Mouse (Mus musculus): ENCODE measurements around the gene Cd2. TPM values are rescaled to one million over a fixed set of nuclear protein-coding genes. Genes with fewer than 3 reads are reported as not detected.

Gene Cd2
- polyA plus RNA-seq, 1 experiment from 2014 or later, result not detected

DNA sequence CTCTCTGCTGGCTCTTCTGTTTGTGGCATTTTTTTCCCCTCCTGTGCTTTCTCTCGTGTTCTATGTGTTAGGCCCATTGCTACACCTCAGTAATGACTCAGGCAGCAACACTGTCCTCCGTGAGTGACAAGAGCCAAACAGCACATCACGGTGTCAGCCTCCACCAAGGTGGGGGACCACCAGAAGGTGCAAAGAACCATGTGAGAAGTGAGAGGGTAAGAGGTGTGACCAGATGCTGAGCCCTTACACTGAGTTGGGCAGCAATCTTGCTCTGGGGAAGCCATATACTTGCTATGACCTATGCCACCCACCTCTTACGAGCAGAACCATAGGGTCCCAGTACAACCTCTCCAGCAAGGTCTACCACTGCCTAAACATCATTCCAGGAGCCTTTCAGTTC lies 9.9 kb downstream of the Cd2 start:
- H3K9me3 ChIP-seq, result no peaks in the 10 kb centered on the region
- WGBS, result 87% methylated on average over 4 of the region's 4 CpGs

GRCm38 (mm10) chr3:101276501-101277320 lies 11.0 kb downstream of the Cd2 start:
- Histone ChIP-seq H3K36me3 (replicated peaks) (no peaks in the 10 kb centered on the region), H3K4me1 (peaks cover 21% of the 10 kb centered on the region), H3K27me3 (replicated peaks; ENCODE audit: low read depth, poor library complexity, severe bottlenecking) (no peaks in the 10 kb centered on the region), H3K27ac (replicated peaks) (no peak overlapping the region), H3K9me3 (no peaks in the 10 kb centered on the region), H3K4me3 (no peak overlapping the region)
- WGBS, result 77% methylated on average over 12 of the region's 12 CpGs
- DNase-seq (ENCODE audit: low spot score), result no peak

More for the DNA sequence above, 9.9 kb downstream of the Cd2 start:
- Histone ChIP-seq H3K27ac (replicated peaks) (no peak overlapping the region), H3K27me3 (replicated peaks; ENCODE audit: low read depth, poor library complexity, severe bottlenecking) (no peaks in the 10 kb centered on the region), H3K4me1 (peaks cover 27% of the 10 kb centered on the region), H3K4me3 (no peak overlapping the region), H3K36me3 (replicated peaks) (no peaks in the 10 kb centered on the region)
- no peak for DNase-seq (ENCODE audit: low spot score)

- Histone ChIP-seq H3K9me3 (no peaks in the 10 kb centered on the region), H3K36me3 (replicated peaks) (no peaks in the 10 kb centered on the region), H3K27me3 (replicated peaks; ENCODE audit: low read depth, poor library complexity, severe bottlenecking) (no peaks in the 10 kb centered on the region), H3K4me1 (peaks cover 13% of the 10 kb centered on the region), H3K27ac (replicated peaks) (no peak overlapping the region), H3K4me3 (no peak overlapping the region)
- WGBS, result 89% methylated on average over 16 of the region's 16 CpGs
- no peak for DNase-seq (ENCODE audit: low spot score)
These were observed 12.0 kb downstream of the Cd2 start for GRCm38 (mm10) chr3:101275636-101276300.

DNA sequence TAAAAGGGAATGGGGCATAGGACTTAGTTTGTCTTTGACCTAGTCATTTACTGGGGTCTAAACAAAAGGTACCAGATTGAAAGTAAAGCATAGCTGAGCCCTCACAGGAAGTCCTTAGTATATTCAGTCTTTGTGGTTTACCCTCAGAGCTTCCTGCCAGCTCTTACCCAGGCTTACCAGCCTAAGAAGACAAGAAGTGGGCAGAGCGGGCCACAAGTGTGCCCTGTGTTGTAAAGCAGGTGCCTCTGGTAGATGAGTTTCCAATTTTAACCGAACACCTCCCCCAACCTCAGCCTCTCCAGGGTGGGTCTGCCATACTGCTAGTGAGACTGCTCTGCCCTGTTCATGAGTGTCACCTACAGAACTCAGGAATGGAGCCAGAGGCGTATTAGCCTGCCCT lies 12.9 kb downstream of the Cd2 start:
- no peaks in the 10 kb centered on the region for H3K9me3 ChIP-seq
- no peaks in the 10 kb centered on the region for H3K36me3 ChIP-seq (replicated peaks)
- no peak overlapping the region for H3K27ac ChIP-seq (replicated peaks)
- no peaks in the 10 kb centered on the region for H3K27me3 ChIP-seq (replicated peaks; ENCODE audit: low read depth, poor library complexity, severe bottlenecking)
- 85% methylated on average over 3 of the region's 3 CpGs for WGBS
- peaks cover 3% of the 10 kb centered on the region; the same call in 1 of the 2 replicates for H3K4me1 ChIP-seq
- no peak for DNase-seq (ENCODE audit: low spot score)
- H3K4me3 ChIP-seq, result no peak overlapping the region

GRCm38 (mm10) chr3:101274041-101274770 lies 13.5 kb downstream of the Cd2 start:
- no peak overlapping the region for H3K4me3 ChIP-seq
- H3K27ac ChIP-seq (replicated peaks), result no peak overlapping the region
- H3K4me1 ChIP-seq, result no peaks in the 10 kb centered on the region
- H3K27me3 ChIP-seq (replicated peaks; ENCODE audit: low read depth, poor library complexity, severe bottlenecking), result no peaks in the 10 kb centered on the region
- WGBS, result 87% methylated on average over 12 of the region's 12 CpGs
- no peaks in the 10 kb centered on the region for H3K9me3 ChIP-seq
- DNase-seq (ENCODE audit: low spot score), result no peak
- no peaks in the 10 kb centered on the region for H3K36me3 ChIP-seq (replicated peaks)

- no peaks in the 10 kb centered on the region for H3K27me3 ChIP-seq (replicated peaks; ENCODE audit: low read depth, poor library complexity, severe bottlenecking)
- no peak for DNase-seq (ENCODE audit: low spot score)
- no peaks in the 10 kb centered on the region for H3K4me1 ChIP-seq
- WGBS, result 70% methylated on average over 1 of the region's 1 CpGs
- no peak overlapping the region for H3K4me3 ChIP-seq
- no peak overlapping the region for H3K27ac ChIP-seq (replicated peaks)
- no peaks in the 10 kb centered on the region for H3K36me3 ChIP-seq (replicated peaks)
- H3K9me3 ChIP-seq, result 0 out of 2 replicates have a peak, but pooled peaks cover 2% of the 10 kb centered on the region
These were observed 15.6 kb downstream of the Cd2 start for GRCm38 (mm10) chr3:101272166-101272565.

DNA sequence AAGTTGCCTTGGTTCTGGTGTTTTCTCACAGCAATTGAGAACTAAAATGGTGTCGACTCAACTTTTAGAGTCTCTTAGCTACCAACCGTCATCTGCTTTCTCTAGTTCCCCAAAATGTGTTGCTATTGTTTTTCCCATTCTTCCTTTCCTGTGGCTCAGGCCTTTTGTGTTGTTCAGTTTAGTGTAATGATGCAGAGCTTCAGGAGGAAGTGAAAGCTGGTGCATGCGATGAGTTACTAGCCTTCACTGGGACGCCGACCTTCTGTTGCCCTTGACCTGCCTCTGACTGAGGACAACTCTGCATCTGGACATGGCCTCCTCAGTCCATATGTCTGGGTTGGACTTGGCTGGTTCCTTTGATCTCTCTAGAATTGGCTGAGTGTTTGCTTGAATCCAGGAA lies 16.9 kb downstream of the Cd2 start:
- Histone ChIP-seq H3K27ac (replicated peaks) (no peak overlapping the region), H3K36me3 (replicated peaks) (no peaks in the 10 kb centered on the region), H3K9me3 (0 out of 2 replicates have a peak, but pooled peaks cover 2% of the 10 kb centered on the region), H3K27me3 (replicated peaks; ENCODE audit: low read depth, poor library complexity, severe bottlenecking) (no peaks in the 10 kb centered on the region), H3K4me1 (no peaks in the 10 kb centered on the region), H3K4me3 (no peak overlapping the region)
- DNase-seq (ENCODE audit: low spot score), result no peak
- WGBS, result 92% methylated on average over 5 of the region's 5 CpGs

DNA sequence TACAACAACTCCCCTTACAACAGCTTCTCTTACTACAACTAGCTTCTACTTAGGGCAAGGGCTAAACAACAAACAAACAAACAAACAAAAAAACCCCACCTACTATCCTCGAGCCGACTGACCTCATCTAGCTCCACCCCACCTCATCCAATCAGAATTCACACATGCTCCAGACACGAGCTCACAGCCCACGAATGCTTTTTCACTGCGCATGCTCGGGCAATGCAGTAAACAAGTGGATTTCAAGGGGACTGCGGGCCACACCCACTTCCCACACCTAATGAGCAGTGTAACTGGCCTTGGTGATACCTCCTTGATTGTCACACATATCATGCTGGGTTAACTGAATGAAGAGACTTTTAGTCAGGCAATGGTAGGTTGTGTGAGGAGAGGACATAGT lies 19.4 kb downstream of the Cd2 start:
- Histone ChIP-seq H3K36me3 (replicated peaks) (no peaks in the 10 kb centered on the region), H3K27me3 (replicated peaks; ENCODE audit: low read depth, poor library complexity, severe bottlenecking) (no peaks in the 10 kb centered on the region), H3K4me3 (no peak overlapping the region), H3K9me3 (0 out of 2 replicates have a peak, but pooled peaks cover 2% of the 10 kb centered on the region), H3K27ac (replicated peaks) (no peak overlapping the region), H3K4me1 (no peaks in the 10 kb centered on the region)
- no peak for DNase-seq (ENCODE audit: low spot score)
- 88% methylated on average over 7 of the region's 7 CpGs for WGBS

DNA sequence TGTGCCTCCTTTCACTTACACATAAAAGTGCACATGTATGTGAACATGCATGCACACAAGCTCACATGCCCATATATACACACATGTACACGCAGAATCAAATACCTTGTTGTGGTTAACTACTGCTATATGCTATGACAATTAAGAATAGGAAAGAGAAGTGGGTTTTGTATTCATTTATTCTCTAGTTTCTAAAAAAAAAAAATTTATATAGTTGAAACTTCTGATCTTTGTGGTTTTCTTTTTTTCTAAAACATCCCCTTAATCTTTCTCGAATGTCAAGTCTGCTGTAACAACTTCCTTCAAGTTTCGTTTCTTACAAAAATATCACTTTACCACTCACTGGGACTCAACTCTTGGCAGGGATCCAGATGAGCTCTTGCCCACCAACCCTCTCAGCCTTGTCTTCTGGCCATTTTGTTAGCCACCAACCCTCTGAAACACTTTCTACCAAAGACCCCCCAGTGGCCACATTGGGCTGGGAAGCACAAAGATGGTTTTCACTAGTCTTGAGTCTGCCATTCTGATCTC lies 22.1 kb downstream of the Cd2 start:
- no peak overlapping the region for H3K4me3 ChIP-seq
- H3K27ac ChIP-seq (replicated peaks), result no peak overlapping the region
- no peak for DNase-seq (ENCODE audit: low spot score)
- 88% methylated on average over 3 of the region's 3 CpGs for WGBS
- 0 out of 2 replicates have a peak, but pooled peaks cover 2% of the 10 kb centered on the region for H3K9me3 ChIP-seq
- no peaks in the 10 kb centered on the region for H3K36me3 ChIP-seq (replicated peaks)
- H3K4me1 ChIP-seq, result peaks cover 10% of the 10 kb centered on the region; the same call in 1 of the 2 replicates
- no peaks in the 10 kb centered on the region for H3K27me3 ChIP-seq (replicated peaks; ENCODE audit: low read depth, poor library complexity, severe bottlenecking)

- H3K4me1 ChIP-seq, result peaks cover 10% of the 10 kb centered on the region; the same call in 1 of the 2 replicates
- H3K27me3 ChIP-seq (replicated peaks; ENCODE audit: low read depth, poor library complexity, severe bottlenecking), result no peaks in the 10 kb centered on the region
- H3K36me3 ChIP-seq (replicated peaks), result no peaks in the 10 kb centered on the region
- no peak overlapping the region for H3K4me3 ChIP-seq
- no peak for DNase-seq (ENCODE audit: low spot score)
- no peak overlapping the region for H3K27ac ChIP-seq (replicated peaks)
- H3K9me3 ChIP-seq, result 0 out of 2 replicates have a peak, but pooled peaks cover 2% of the 10 kb centered on the region
- WGBS, result 51% methylated on average over 2 of the region's 2 CpGs
These were observed 28.8 kb downstream of the Cd2 start for GRCm38 (mm10) chr3:101258976-101259375.

- Histone ChIP-seq H3K9me3 (0 out of 2 replicates have a peak, but pooled peaks cover 2% of the 10 kb centered on the region), H3K27me3 (replicated peaks; ENCODE audit: low read depth, poor library complexity, severe bottlenecking) (no peaks in the 10 kb centered on the region), H3K4me1 (peaks cover 1% of the 10 kb centered on the region; the same call in 1 of the 2 replicates), H3K27ac (replicated peaks) (no peak overlapping the region), H3K4me3 (no peak overlapping the region), H3K36me3 (replicated peaks) (no peaks in the 10 kb centered on the region)
- WGBS, result 91% methylated on average over 8 of the region's 8 CpGs
- DNase-seq (ENCODE audit: low spot score), result no peak
These were observed 31.6 kb downstream of the Cd2 start for GRCm38 (mm10) chr3:101256090-101256489.

- Histone ChIP-seq H3K9me3 (0 out of 2 replicates have a peak, but pooled peaks cover 2% of the 10 kb centered on the region), H3K4me3 (no peak overlapping the region), H3K36me3 (replicated peaks) (no peaks in the 10 kb centered on the region), H3K27ac (replicated peaks) (no peak overlapping the region), H3K27me3 (replicated peaks; ENCODE audit: low read depth, poor library complexity, severe bottlenecking) (no peaks in the 10 kb centered on the region), H3K4me1 (no peaks in the 10 kb centered on the region)
- WGBS, result 90% methylated on average over 8 of the region's 8 CpGs
- no peak for DNase-seq (ENCODE audit: low spot score)
These were observed 35.6 kb downstream of the Cd2 start for GRCm38 (mm10) chr3:101252141-101252540.

All from embryonic facial prominence, embryonic 10.5 days (tissue).